Mouse (Mus musculus) liver, postnatal 0 days (tissue): ENCODE data around the gene Ppp2r5b.
A peak's percentile ranks its signal among the peaks of the same experiment; 100 is the strongest.

Experiments used
- CTCF ChIP-seq: sonication (generic); IDR thresholded peaks from 2 replicates; pipeline ENCODE4 v1.5.1; 2016; ENCODE audit warnings: antibody characterized with exemption, low read depth
- EP300 ChIP-seq: IDR thresholded peaks from 2 replicates; pipeline ENCODE4 v1.6.1; 2016; ENCODE audit warnings: antibody characterized with exemption, low read depth, mild to moderate bottlenecking

DNA sequence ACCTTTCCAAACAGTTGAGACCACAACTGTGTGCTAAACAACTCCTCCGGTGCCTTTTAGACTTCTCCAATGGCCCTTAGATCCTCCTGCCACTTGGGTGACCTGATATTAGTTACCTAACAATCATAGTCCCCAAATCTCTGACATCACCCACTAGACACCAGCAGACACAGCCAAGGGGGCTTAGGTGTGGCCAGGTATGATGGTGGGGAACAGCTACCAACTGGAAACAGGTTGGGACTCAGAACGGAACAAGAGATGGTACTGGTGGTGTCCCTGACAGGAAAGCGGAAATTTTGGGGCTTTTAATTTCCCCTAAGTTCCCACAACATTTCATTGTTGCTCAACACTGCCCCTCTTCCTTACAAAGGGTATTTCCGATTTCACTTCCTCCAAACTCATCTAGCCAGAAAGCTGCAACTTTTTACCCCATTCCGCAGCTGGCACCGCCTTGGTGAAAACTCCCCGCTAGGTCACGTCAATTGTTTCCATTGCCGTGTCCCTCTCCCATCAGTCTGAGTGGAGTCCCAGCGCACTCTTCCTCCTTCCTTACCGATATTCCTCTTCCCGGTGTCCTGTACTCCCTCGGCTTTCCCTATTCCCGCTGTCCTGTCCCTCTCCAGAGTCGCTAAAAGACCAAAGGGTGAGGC is 40.2 kb upstream of the Ppp2r5b start:
- TF ChIP-seq CTCF, result peak; percentile 30
- TF ChIP-seq EP300, result no peak
